Mouse (Mus musculus) kidney, adult 2 months (tissue): ENCODE measurements at regions not wholly inside any gene's neighbourhood (a gene's known extent, or its start where the extent isn't known, plus 50 kb on each side); places are given as distances from the start of the nearest gene placed in this dataset.

Experiments
- CTCF ChIP-seq: fragments of 200-500 bp; conservative IDR thresholded peaks from 2 replicates; pipeline ENCODE4 v1.5.1; 2011; ENCODE audit warnings: low read depth, mild to moderate bottlenecking, control low read depth, low read length, moderate library complexity, mixed read lengths; ENCODE audit not compliant: insufficient read depth, insufficient read length
- POLR2A ChIP-seq: fragments of 200-500 bp; IDR thresholded peaks from one replicate; pipeline ENCODE4 v1.6.1; 2011; ENCODE audit warnings: low read depth, low read length, control low read depth

GRCm38 (mm10) chr7:82063407-82063806, 71.3 kb upstream of the Bnc1 start:
- TF ChIP-seq CTCF (no peak), POLR2A (no peak)
